23 mouse cellular contexts compared by ENCODE assay signal in genomic region chr11:64034686-64035085, GRCm38 (mm10). TPM values are rescaled to one million over a fixed set of nuclear protein-coding genes. Genes with fewer than 3 reads are reported as not detected.
DNase-seq lines count a peak whose midpoint lies in the region; TF ChIP-seq lines count a peak whose summit lies in the region.
"Had no signal": no experiment of that assay in that cellular context is flagged by ENCODE, and none has a peak within 500 bp of the region (broad histone marks: within the 10 kb centered on the region; RNA-seq: fewer than 3 reads in every experiment).

No protein-coding gene starts in this region.

- intact Hi-C loops in gastrocnemius, adult 2 months (cut with DNase I), result loop anchor here (5.0 kb wide), 1 partner anchor 37 kb away; no protein-coding TSS in a partner anchor

- peak; percentile 40 to 48 for DNase-seq in cerebellum, postnatal 36 days
- no peak for DNase-seq in cerebellum, adult 11-12 months
- peak; percentile 81 for DNase-seq in gastrocnemius, adult 2 months
- DNase-seq in gastrocnemius, postnatal 10 days, result peak; percentile 14
- peak; percentile 37 for DNase-seq in lung, postnatal 25 days (ENCODE audit: low spot score)
- no peak for DNase-seq in thymus, postnatal 0 days (ENCODE audit: low spot score)
- DNase-seq in retina, embryonic 14.5 days (ENCODE audit: low spot score), result no peak
- DNase-seq: heart, adult 2 months; heart, postnatal 4 days; kidney, adult 9 months; kidney, postnatal 36 days; midbrain, embryonic 14.5 days; right cerebral cortex, postnatal 14 days; thymus, adult 2 months had no signal

- TF ChIP-seq CTCF in gastrocnemius, adult 2 months (IDR thresholded peaks at IDR 0.05), result peak; percentile 40

- H3K4me3 ChIP-seq in gastrocnemius, adult 2 months, result peak overlapping the region; percentile 19; the same call in 1 of the 2 replicates
- H3K4me3 ChIP-seq: embryonic facial prominence, embryonic 12.5 days; erythroblast, embryonic 14.5 days; heart, adult 2 months; hindbrain, embryonic 15.5 days; intestine, embryonic 15.5 days; limb, embryonic 12.5 days; lung, embryonic 15.5 days; megakaryocyte, embryonic 14.5 days; myocyte; stomach, embryonic 15.5 days had no signal

- H3K27ac ChIP-seq in gastrocnemius, adult 2 months, result peak overlapping the region; percentile 73
- H3K27ac ChIP-seq: embryonic facial prominence, embryonic 12.5 days; heart, adult 2 months; hindbrain, embryonic 15.5 days; intestine, embryonic 15.5 days; limb, embryonic 12.5 days; lung, embryonic 15.5 days; stomach, embryonic 15.5 days had no signal

RNA-seq across cellular contexts. Expression of gene Cox10, which starts 44.6 kb away (rescaled TPM):
- 10 to 100 TPM; 37.3 to 51.9 TPM for total RNA-seq in gastrocnemius, adult 2 months (2021)
- 10 to 100 TPM; 26.8 to 27.8 TPM for total RNA-seq in gastrocnemius, postnatal 10 days (2021)
- 23.8 and 25.6 TPM in 2 replicates for polyA plus RNA-seq in thymus, postnatal 0 days (2015; fragmentation: Nextera tagmentation; extraction: Ambion mirVana)

Comparison
In these comparisons a context has a peak if more than half of its experiments do, and no peak if none do; other contexts are left out.
1. DNase-seq: peak in cerebellum, postnatal 36 days (2 of 2), gastrocnemius, adult 2 months (single experiment), gastrocnemius, postnatal 10 days (single experiment) and lung, postnatal 25 days (single experiment); none in cerebellum, adult 11-12 months (single experiment), thymus, postnatal 0 days (single experiment) and retina, embryonic 14.5 days (single experiment).